Mouse (Mus musculus) hindbrain, embryonic 16.5 days (tissue): Measurements from ENCODE around the gene Gm10392. TPM values are rescaled to one million over a fixed set of nuclear protein-coding genes. Genes with fewer than 3 reads are reported as not detected.

Source experiments
- ATAC-seq: fragments of 200-750 bp; cut with Nextera tagmentation; 2 replicates; pipeline ENCODE4 v1.8.0; 2017; ENCODE audit warnings: moderate TSS enrichment, moderate library complexity
- H3K27ac ChIP-seq: fragments of 300-500 bp; sonication (generic); 2 replicates; pipeline ENCODE4 v1.5.1; 2014; ENCODE audit warnings: low read depth, mild to moderate bottlenecking, control low read depth, low read length, moderate library complexity
- H3K27me3 ChIP-seq: fragments of 300-500 bp; sonication (generic); replicated peaks from 2 replicates; pipeline ENCODE4 v1.6.1; 2014; ENCODE audit warnings: low read length; ENCODE audit not compliant: control insufficient read depth, insufficient read depth
- H3K36me3 ChIP-seq: fragments of 300-500 bp; sonication (generic); 2 replicates; pipeline ENCODE4 v1.6.1; 2014; ENCODE audit warnings: mild to moderate bottlenecking, low read length, moderate library complexity, mixed read lengths; ENCODE audit not compliant: control insufficient read depth, insufficient read depth
- H3K4me1 ChIP-seq: fragments of 300-500 bp; sonication (generic); 2 replicates; pipeline ENCODE4 v1.6.1; 2014; ENCODE audit warnings: low read depth, low read length; ENCODE audit not compliant: control insufficient read depth, insufficient read depth
- H3K4me2 ChIP-seq: fragments of 300-500 bp; sonication (generic); 2 replicates; pipeline ENCODE4 v1.6.1; 2014; ENCODE audit warnings: mild to moderate bottlenecking, low read length, control low read depth, moderate library complexity
- H3K4me3 ChIP-seq: fragments of 300-500 bp; sonication (generic); 2 replicates; pipeline ENCODE4 v1.5.1; 2014; ENCODE audit warnings: mild to moderate bottlenecking, low read length, control low read depth, moderate library complexity
- H3K9ac ChIP-seq: fragments of 300-500 bp; sonication (generic); 2 replicates; pipeline ENCODE4 v1.6.1; 2014; ENCODE audit warnings: low read depth, mild to moderate bottlenecking, control low read depth, low read length, moderate library complexity
- H3K9me3 ChIP-seq: fragments of 300-500 bp; sonication (generic); 2 replicates; pipeline ENCODE4 v1.6.1; 2014; ENCODE audit warnings: mild to moderate bottlenecking, low read length, moderate library complexity; ENCODE audit not compliant: control insufficient read depth
- WGBS: fragments of 180-500 bp; shearing (Covaris S2); extraction: QIAGEN DNeasy Blood & Tissue Kit; methylation state at CpG from one replicate; pipeline ENCODE4 v1.1.7; 2014; 5-methylcytosine and 5-hydroxymethylcytosine counted together
- polyA plus RNA-seq: library from polyadenylated mRNA; unstranded; fragments of >200 nt; fragmentation: Nextera tagmentation; extraction: Ambion mirVana; gene quantifications from 2 replicates; pipeline ENCODE4 v1.2.1, GENCODE M21; 2015

Gene Gm10392
- polyA plus RNA-seq, 1 experiment from 2014 or later, result 0.19 TPM

DNA sequence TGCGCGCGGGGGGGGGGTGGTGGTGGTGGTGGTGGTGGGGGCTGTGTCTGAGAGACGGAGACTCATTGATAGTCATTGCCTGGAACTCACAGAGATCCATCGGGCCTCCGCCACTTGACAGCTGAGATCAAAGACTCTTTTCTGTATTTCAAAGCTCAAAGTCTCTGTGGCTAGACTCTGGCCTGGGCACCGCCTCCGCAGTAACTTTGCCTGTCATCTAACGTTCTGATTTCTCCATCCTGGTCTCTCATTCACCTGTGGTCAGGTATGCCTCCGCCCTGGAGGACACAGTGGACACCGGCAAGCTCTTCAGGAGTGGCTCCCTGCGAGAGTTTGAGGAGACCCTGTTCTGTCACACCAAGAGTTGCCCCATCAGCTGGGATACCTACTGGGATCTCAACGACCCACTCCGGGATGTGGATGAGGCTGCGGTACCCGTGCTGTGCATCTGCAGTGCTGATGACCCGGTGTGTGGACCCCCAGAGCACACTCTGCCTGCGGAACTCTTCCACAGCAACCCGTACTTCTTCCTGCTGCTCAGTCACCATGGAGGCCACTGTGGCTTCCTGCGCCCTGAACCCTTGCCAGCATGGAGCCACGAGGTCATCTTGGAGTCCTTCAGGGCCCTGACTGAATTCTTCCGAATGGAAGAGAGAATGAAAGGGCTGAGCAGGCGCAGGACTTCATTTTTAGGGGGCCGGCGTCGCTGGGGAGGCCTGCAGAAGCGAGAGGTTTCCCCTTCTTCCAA, 773 bp downstream of the Gm10392 start:
- WGBS, result 71% methylated on average over 26 of the region's 27 CpGs
- peaks cover 19% of the 10 kb centered on the region for H3K4me1 ChIP-seq
- ATAC-seq, result no peak

DNA sequence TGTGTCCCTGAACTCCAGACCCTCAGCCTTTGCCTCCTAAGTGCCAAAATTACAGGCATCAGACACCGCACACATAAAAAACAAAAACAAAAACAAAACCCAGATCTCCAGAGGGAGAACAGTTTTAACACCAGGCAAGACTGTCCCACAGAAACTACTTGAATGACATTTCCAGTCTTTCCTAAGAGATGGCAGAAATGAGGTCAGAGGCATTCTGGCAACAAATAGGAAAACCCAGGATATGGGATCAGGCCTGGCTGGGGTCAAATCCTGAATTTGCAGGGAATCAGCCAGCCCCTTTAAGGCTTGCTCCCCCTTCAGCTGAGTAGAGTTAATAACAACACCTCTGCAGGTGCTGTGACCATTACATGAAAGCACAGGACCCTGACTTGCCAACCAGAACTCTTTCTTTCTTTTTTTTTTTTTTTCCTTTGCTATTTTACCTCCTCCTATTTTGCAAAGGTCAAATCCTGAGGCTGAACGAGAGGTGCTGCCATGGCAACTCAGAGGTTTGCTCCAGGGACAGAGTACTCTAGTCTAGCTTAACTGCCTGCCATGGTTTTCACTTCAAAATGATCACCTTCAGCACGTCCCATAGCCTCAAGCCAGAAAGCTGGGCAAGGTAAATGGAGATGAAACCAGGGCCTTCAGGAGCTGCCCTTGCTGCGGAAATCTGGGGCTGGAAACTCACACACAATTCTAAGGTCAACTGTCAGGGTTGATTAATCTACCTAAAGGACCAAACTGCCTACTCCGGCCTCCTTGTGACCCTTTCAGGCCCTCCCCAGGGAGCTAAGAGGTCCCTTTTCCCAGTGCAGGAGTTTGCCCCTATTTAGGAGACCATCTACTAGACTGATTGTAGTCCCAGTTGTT, 2.2 kb downstream of the Gm10392 start:
- H3K9ac ChIP-seq, result no peak overlapping the region
- no peak overlapping the region for H3K4me3 ChIP-seq
- no peaks in the 10 kb centered on the region for H3K36me3 ChIP-seq
- H3K4me2 ChIP-seq, result no peak overlapping the region
- 50% methylated on average over 5 of the region's 5 CpGs for WGBS
- peaks cover 23% of the 10 kb centered on the region for H3K4me1 ChIP-seq
- no peaks in the 10 kb centered on the region for H3K27me3 ChIP-seq
- no peak for ATAC-seq
- no peaks in the 10 kb centered on the region for H3K9me3 ChIP-seq
- no peak overlapping the region for H3K27ac ChIP-seq

More for the DNA sequence above, 773 bp downstream of the Gm10392 start:
- no peaks in the 10 kb centered on the region for H3K36me3 ChIP-seq
- H3K4me3 ChIP-seq, result no peak overlapping the region
- no peak overlapping the region for H3K9ac ChIP-seq
- H3K27ac ChIP-seq, result no peak overlapping the region
- no peaks in the 10 kb centered on the region for H3K9me3 ChIP-seq
- no peaks in the 10 kb centered on the region for H3K27me3 ChIP-seq
- H3K4me2 ChIP-seq, result no peak overlapping the region

GRCm38 (mm10) chr11:77515637-77516552, 3.1 kb downstream of the Gm10392 start, which contains the start of gene Trp53i13:
TSS of gene Trp53i13 (minus strand) at chr11:77515980.
- Histone ChIP-seq H3K36me3 (no peaks in the 10 kb centered on the region), H3K4me3 (peak within 1 kb of the TSS; percentile 55), H3K27ac (no peak within 1 kb of the TSS), H3K9me3 (no peaks in the 10 kb centered on the region), H3K4me2 (peak within 1 kb of the TSS; percentile 92), H3K4me1 (peaks cover 23% of the 10 kb centered on the region), H3K9ac (peak within 1 kb of the TSS; percentile 60), H3K27me3 (no peaks in the 10 kb centered on the region)
- no peak for ATAC-seq
- 7% methylated on average over 39 of the region's 39 CpGs for WGBS

GRCm38 (mm10) chr11:77514832-77515636, 4.0 kb downstream of the Gm10392 start, which contains the start of gene Abhd15:
TSS of gene Abhd15 (plus strand) at chr11:77515121.
- no peaks in the 10 kb centered on the region for H3K36me3 ChIP-seq
- peak within 1 kb of the TSS; percentile 55 for H3K4me3 ChIP-seq
- H3K27ac ChIP-seq, result no peak within 1 kb of the TSS
- peak within 1 kb of the TSS; percentile 92 for H3K4me2 ChIP-seq
- no peaks in the 10 kb centered on the region for H3K9me3 ChIP-seq
- peak within 1 kb of the TSS; percentile 60 for H3K9ac ChIP-seq
- ATAC-seq, result peak; percentile 60
- WGBS, result under 1% methylated on average over 64 of the region's 72 CpGs
- H3K27me3 ChIP-seq, result no peaks in the 10 kb centered on the region
- peaks cover 20% of the 10 kb centered on the region for H3K4me1 ChIP-seq

GRCm38 (mm10) chr11:77514281-77514831, 4.6 kb downstream of the Gm10392 start:
- Histone ChIP-seq H3K4me2 (peak overlapping the region; percentile 92), H3K27ac (no peak overlapping the region), H3K9me3 (no peaks in the 10 kb centered on the region), H3K4me3 (peak overlapping the region; percentile 55), H3K36me3 (no peaks in the 10 kb centered on the region), H3K27me3 (no peaks in the 10 kb centered on the region), H3K4me1 (peaks cover 20% of the 10 kb centered on the region), H3K9ac (peak overlapping the region; percentile 60)
- 6% methylated on average over 18 of the region's 19 CpGs for WGBS
- ATAC-seq, result no peak

DNA sequence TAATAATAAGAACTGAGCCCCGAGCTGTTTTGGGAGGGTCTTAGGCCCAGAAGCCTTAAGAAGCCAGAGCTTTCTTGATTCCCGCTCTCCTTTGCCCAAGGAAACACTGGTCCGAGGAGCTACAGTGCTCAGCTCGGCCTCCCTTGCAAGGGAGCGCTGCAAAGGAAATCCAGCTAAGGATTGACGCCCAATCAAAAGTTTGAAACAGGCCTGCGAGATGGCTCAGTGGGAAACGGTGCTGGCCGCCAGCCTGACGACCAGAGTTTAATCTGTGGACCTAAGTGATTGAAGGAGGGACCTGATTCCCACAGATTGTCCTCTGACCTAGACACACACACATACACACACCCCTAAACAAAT, 5.2 kb downstream of the Gm10392 start:
- Histone ChIP-seq H3K27me3 (no peaks in the 10 kb centered on the region), H3K9ac (no peak overlapping the region), H3K9me3 (no peaks in the 10 kb centered on the region), H3K27ac (no peak overlapping the region), H3K36me3 (no peaks in the 10 kb centered on the region), H3K4me1 (peaks cover 20% of the 10 kb centered on the region), H3K4me2 (peak overlapping the region; percentile 95), H3K4me3 (peak overlapping the region; percentile 66)
- 8% methylated on average over 10 of the region's 10 CpGs for WGBS
- no peak for ATAC-seq

DNA sequence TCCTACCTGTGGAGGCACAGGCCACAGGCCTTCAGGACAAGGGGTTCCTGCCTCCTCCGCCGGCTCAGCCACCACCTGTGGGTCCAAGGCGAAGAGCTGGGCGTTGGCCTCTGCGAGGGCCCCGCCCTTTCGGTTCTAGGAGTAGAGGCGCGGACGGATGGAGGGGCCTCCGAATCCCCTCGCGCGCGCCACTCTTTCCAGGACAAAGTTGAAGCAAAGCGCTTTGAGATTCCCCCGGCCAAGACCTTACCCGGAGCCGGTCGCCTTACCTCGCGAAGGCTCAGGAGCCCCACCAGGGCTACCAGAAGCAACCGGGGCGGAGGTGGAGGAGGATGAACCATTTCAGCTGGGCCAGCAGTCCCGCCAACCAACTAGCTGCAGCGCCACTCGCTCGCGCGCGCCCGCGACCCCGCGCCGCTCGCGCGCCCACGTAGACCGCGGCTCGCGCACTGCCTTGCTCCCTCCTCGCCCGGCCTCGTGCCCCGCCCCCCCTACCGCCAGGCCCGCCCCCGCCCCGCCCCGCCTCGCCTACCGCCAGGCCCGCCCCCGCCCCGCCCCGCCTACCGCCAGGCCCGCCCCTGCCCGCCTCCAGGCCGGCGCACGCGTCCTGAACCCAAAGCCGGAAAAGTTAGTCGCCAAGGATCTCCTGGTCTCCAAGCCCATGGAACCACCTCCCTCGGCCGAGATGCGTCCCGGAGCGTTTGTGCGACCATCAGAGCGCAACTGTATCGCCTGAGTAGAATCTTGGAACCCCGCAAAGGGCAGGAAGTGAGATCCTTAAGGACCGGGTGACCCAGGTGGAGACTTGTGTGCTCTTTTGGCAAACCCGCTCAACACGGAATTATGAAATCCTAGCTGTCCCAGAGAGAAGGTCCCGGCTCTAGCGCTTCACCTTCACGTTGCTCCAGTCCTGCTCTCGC, 5.8 kb downstream of the Gm10392 start:
- WGBS, result under 1% methylated on average over 72 of the region's 84 CpGs
- H3K36me3 ChIP-seq, result no peaks in the 10 kb centered on the region

More for the DNA sequence above, 5.8 kb downstream of the Gm10392 start:
- H3K9me3 ChIP-seq, result no peaks in the 10 kb centered on the region
- H3K27me3 ChIP-seq, result no peaks in the 10 kb centered on the region
- peak; percentile 78 for ATAC-seq
- 0 out of 2 replicates have a peak overlapping the region, but pooled peaks have one; percentile 23 for H3K27ac ChIP-seq
- peak overlapping the region; percentile 66 for H3K4me3 ChIP-seq
- peaks cover 25% of the 10 kb centered on the region for H3K4me1 ChIP-seq
- H3K9ac ChIP-seq, result peak overlapping the region; percentile 70
- peak overlapping the region; percentile 95 for H3K4me2 ChIP-seq
